Mouse (Mus musculus): Measurements from ENCODE around the gene Klhl40.

The Klhl40 gene

DNA sequence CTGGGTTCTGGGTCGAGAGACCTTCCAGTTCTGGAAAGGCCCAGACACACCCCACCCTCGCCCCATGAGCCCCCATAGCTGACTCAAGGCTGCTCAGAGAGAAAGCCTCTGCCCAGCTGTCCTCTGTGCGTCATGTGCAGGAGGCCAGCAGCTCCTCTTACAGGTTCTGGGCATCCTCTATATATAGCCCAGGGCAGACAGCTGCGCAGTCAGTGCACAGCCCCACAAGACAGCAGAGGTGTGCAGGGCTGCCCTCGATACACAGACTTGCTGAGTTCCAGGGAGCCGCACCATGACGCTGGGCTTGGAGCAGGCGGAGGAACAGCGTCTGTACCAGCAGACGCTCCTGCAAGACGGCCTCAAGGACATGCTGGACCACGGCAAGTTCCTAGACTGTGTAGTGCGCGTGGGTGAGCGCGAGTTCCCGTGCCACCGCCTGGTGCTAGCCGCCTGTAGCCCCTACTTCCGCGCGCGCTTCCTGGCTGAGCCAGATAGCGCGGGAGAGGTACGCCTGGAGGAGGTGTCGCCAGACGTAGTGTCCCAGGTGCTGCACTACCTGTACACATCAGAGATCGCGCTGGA, at the start of gene Klhl40:
Gene Klhl40, plus strand, starts transcription at position 124 of the 582 bp plus-strand sequence.
- no peak for DNase-seq

DNA sequence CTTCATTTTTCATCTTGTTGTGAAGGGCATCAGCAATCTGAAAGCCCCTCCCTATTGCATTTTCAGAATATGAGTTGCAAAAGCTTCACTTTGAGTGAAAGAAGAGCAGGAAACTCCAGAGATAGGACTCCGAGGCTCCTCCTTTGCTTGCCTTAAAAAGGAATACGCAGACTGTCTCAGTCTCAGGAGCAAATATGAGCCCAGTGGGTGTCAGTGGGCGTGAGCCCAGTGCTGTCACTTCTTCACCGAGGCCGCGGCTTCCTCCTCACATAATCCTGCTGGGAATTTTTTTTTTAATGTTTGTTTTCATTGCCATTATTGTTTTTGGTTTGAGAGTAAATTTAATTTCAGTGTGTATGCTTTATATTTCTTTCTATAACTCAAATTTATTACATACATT, 36.9 kb upstream of the Klhl40 start:
- DNase-seq = no peak

GRCm38 (mm10) chr9:121741168-121741567, 36.2 kb upstream of the Klhl40 start:
- no peak for DNase-seq

GRCm38 (mm10) chr9:121744051-121744450, 33.4 kb upstream of the Klhl40 start:
- DNase-seq = no peak

GRCm38 (mm10) chr9:121752774-121753173, 24.6 kb upstream of the Klhl40 start:
- DNase-seq = no peak

DNA sequence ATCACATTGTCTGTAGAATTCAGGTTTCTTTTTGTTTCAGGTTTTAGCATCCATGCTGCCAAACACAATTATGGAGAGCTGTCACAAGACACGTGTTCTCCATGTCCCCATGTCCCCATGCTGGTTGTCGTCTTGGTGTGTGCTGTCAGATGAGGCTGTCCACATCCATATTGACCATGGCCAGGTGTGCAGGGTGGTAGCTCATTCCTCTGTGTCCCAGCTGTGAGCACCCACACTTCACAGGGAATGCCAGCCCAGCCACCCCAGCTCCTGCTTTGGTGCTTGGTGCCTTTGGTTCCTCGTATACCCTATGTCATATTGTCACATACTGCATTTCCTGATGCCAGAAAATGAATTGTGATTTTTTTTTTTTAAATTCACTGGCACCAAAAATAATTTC, 22.8 kb upstream of the Klhl40 start:
- no peak for DNase-seq

DNA sequence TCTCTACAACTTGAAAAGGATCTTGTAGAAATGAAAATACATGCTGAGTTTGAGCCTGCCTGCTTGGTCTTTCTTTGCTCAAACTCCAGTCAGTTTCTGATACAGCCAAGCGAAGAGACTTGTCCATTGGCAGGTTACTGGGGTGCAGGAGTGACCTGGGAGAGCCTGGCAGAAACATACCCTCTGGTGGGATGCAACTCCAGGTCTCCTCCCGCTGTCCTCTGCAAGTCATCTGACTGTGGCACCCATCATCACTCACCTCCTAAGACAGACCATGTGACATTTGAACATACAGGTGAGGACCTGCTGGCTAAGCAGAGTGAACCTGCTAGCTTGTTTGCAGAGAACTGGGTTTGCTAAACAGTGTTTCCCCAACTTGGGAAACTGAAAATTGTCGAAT, 20.6 kb upstream of the Klhl40 start:
- DNase-seq = no peak

DNA sequence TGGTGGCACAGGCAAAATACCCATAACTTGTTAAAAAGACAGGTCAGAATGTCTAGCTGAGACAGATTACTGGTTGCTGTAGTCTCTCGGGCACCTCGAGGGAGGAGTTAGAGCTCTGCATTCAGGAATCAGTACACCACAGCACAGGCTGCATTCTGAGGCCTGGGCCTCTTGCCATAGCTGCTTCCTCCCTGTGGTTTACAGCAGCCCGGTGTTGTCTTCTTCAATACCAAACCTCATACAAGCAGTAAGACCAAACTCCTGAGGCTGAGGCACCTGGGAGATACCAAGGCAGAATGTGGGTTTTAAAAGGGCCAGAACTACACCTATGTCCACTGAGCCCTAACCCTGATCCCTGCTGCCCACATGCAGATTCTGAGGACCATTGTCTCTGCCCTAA, 20.0 kb upstream of the Klhl40 start:
- no peak for DNase-seq

- no peak for DNase-seq
These were observed 19.3 kb upstream of the Klhl40 start for GRCm38 (mm10) chr9:121757835-121758814.

DNA sequence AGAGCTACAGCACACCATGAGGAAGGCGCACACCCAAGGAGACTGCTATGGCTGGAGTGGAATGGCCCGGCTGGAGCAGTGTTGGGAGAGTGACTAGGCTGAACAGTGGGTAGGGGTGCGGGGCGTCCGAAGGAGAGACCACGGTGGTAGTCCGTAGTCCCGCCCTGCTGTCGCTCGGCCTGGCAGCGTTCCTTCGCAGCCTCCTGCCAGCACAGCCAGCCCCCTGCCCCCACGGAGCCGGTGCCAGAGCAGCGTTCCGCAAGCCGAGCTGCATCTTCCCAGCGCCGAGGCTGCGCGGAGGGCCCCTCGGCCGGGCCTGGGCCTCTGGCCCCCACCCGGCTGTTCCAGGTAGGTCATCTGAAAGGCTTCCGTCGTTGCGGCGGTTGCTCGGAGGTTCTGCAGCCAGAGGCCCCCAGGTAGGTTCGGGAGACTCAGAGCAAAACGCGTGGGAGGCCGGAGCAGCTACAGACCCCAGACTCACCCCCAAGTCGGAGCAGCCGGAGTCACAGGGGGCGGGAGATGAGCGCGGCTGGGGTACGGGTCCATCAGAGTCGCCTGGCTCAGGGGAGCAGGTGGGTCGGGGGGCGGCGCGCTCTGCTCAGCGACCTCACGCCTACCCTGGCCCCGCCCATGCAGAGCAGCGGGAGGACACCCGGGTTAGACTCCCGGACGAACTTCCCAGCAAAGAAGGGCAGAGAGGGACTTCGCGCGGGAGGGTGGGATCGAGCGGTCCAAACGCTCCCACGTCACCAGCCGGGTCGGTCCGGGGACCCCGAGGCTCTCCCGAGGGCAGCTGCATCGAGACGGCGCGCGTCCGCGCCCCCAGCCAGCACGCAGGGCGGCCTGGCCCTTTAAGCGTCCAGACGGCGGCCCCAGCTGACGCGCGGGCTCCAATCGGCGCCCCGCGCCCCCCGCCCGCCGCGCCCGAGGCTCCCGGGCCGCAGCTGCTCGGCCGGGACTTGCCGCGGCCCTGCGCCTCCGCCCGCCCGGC, 18.0 kb upstream of the Klhl40 start, which contains the start of gene Zfp651:
Gene Zfp651, plus strand, starts transcription at position 240 of the 991 bp plus-strand sequence.
- DNase-seq = peak; percentile 80

GRCm38 (mm10) chr9:121760271-121761090, 16.9 kb upstream of the Klhl40 start:
- DNase-seq = peak; percentile 62

DNA sequence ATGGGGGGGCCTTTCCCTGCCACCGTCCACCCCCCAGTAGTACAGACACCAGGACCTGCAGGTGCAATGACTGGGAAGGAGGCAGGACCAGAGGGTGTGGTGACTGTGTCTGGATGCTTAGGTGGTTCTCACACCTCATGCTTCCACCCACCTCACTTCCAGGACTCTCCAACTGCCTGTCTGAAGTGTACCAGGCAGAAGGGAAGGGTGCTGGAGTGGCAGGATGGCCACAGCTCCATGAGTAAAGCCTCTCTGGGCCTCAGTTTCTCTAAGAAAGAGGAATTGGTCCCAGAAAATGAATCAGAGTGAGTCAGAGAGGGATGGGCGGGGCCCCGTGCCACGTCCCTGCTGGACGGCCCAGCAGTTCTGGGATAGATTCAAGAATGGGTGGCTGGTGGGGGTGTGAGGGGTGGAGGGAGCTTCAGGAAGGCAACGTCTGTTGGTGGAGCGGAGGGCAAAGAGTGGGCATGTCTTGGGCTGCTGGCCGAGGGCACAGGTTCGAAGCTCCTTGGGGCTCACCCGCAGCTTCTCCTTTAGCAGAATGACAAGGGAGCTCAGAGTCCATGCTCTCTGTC, 16.2 kb upstream of the Klhl40 start:
- DNase-seq = no peak

- no peak for DNase-seq
These were observed 15.6 kb upstream of the Klhl40 start for GRCm38 (mm10) chr9:121761787-121762186.

DNA sequence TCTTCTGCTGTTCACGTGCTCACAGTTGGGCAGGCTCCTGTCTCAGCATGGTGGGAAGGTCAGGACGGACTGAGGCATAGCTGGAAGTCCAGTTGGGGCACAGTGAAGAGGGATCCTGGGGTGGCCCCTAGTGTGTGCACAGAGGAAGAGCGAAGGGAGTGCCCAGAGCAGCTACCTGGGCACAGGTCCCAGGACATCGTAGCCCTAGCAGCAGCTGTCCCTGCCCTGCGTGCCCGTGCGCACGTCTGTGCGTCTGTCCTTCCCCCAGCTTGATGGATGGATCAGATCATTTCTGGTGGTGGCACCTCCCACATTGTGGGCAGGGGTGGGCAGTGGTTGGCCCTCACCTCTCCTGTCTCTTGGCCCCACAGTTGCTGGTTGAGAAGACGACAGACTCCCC, 15.2 kb upstream of the Klhl40 start:
- DNase-seq = no peak

- DNase-seq = no peak
These were observed 14.6 kb upstream of the Klhl40 start for GRCm38 (mm10) chr9:121762761-121763160.

- DNase-seq = no peak
These were observed 13.7 kb upstream of the Klhl40 start for GRCm38 (mm10) chr9:121763716-121764115.

DNA sequence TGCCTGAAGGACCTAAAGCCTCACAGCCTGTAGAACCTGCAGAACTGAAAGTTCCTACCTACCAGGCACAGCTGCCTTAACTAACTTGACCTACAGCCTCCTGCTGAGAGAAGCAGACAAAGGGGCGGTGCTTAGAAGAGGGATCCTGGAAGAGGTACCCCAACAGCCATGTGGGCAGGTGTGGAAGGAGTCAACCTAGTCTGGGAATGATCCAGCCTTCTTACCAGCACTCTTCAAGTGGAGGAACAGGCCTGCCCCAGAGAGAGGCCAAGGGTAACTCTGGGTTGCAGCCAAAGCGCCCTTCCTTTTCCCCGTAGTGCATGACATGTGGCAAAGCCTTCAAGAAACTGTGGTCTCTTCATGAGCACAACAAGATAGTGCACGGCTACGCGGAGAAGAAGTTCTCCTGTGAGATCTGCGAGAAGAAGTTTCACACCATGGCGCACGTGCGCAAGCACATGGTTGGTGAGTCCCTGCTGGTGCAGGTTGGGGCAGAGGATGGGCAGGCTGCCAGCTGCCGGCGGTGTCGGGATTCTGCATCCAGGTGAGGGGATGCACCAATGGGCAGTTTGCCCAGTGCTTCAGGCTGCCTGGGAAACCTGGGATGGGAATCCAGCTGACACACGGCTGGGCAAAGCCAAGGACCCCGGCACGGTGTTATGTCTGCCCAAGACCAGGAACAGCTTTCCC, 12.1 kb upstream of the Klhl40 start:
- no peak for DNase-seq

GRCm38 (mm10) chr9:121772412-121772811, 5.0 kb upstream of the Klhl40 start:
- DNase-seq = no peak

GRCm38 (mm10) chr9:121775951-121776350, 1.5 kb upstream of the Klhl40 start:
- no peak for DNase-seq

- DNase-seq = no peak
These were observed 896 bp upstream of the Klhl40 start for GRCm38 (mm10) chr9:121776511-121776910.

DNA sequence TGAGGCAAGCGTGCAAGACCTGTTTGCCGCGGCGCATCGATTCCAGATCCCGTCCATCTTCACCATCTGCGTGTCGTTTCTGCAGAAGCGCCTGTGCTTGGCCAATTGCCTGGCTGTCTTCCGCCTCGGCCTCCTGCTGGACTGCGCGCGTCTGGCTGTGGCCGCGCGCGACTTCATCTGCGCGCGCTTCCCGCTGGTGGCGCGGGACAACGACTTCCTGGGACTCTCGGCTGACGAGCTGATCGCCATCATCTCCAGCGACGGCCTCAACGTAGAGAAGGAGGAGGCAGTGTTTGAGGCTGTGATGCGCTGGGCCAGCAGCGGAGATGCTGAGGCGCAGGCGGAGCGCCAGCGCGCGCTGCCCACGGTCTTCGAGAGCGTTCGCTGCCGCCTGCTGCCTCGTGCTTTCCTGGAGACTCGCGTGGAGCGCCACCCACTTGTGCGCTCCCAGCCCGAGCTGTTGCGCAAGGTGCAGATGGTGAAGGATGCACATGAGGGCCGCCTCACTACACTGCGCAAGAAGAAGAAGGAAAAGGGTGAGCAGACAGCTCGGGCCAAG, 738 bp downstream of the Klhl40 start:
- peak; percentile 80 for DNase-seq

All from right cerebral cortex, postnatal 14 days (tissue).